Mouse (Mus musculus): ENCODE data around the gene Gria3. TPM values are rescaled to one million over a fixed set of nuclear protein-coding genes. Genes with fewer than 3 reads are reported as not detected.
A peak's percentile ranks its signal among the peaks of the same experiment; 100 is the strongest.

Gria3 gene
- 5.5 and 5.6 TPM in 2 replicates for polyA plus RNA-seq (2015; fragmentation: Nextera tagmentation; extraction: Ambion mirVana)

DNA sequence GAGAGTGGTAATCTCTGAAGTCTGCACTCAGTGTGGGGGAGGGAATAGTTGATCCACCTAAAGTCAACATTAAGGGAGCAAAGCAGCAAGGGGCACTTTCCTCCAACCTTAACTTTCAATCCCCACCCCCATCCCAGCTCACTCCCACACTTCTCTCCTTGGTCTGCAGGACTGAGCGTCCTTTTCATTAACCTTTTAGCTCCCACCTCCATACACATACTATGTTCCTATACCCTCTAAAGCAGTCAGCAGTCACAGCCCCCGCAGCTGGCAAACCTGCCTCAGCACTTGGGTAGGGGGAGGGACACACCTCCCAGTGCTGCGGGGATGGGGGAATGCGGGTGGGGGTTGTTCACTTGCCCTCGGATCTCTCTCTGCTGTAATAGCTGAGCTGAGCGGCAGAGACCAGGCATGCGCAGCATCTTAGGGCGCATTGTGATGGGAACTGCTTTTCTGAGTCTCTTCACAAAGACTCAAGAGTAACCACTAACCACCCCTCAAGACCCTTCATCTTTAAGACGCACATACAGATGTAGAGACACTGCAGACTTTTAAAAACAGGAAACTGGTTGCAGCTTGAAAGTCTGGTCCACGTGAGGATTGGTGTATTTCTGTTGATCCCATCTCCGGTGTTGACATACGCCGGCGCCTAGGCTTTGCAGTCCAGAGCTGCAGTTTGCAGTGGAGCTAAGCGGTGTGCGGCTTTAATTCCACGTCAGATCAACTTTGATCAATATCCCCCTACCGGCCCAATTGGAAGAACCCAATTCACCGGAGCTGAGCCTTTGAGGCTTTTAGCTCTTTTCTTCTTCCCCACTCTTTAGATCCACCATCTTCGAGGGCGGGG is at the start of gene Gria3:
Gene Gria3 (plus strand): TSS at position 797 of the 847 bp plus-strand sequence.
- 13% methylated on average over 21 of the region's 21 CpGs for WGBS

DNA sequence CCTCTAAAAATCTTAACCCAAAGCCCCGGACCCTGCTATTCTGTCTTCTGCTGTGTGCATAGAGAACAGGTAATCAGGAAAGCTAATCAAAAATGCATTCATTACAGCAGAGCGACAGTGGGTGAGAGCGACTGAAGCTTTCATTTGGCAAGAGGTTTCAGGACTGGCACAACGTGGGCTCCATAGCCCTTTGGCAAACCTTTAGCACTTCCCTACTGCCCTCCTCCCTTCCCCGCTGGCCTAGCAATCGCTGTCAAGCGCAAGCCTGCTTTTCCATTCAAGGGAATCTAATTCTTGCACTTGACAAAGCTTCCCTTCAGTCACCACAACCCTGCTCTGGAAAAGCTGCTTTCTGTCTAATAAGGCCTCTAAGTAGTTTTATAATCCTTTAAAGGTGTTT is 13.6 kb upstream of the Gria3 start:
- Histone ChIP-seq H3K27ac (ENCODE audit: low read length) (no peak overlapping the region), H3K27me3 (replicated peaks; ENCODE audit: control insufficient read depth, insufficient read depth, low read length) (no peaks in the 10 kb centered on the region), H3K4me2 (ENCODE audit: low read depth, low read length) (no peak overlapping the region), H3K9me3 (ENCODE audit: control insufficient read depth, low read length) (no peaks in the 10 kb centered on the region), H3K36me3 (ENCODE audit: control insufficient read depth, insufficient read depth, low read length) (no peaks in the 10 kb centered on the region), H3K4me1 (ENCODE audit: control insufficient read depth, insufficient read depth, low read length) (no peaks in the 10 kb centered on the region), H3K9ac (ENCODE audit: low read depth, low read length) (no peak overlapping the region), H3K4me3 (ENCODE audit: low read length) (no peak overlapping the region)
- WGBS = 67% methylated on average over 7 of the region's 7 CpGs
- no peak for ATAC-seq

More for the DNA sequence above, at the start of gene Gria3:
- peak within 1 kb of the TSS; percentile 60 for H3K9ac ChIP-seq (ENCODE audit: low read depth, low read length)
- ATAC-seq = peak; percentile 63
- no peaks in the 10 kb centered on the region for H3K4me1 ChIP-seq (ENCODE audit: control insufficient read depth, insufficient read depth, low read length)
- peak within 1 kb of the TSS; percentile 50 for H3K4me3 ChIP-seq (ENCODE audit: low read length)
- H3K36me3 ChIP-seq (ENCODE audit: control insufficient read depth, insufficient read depth, low read length) = no peaks in the 10 kb centered on the region
- H3K27me3 ChIP-seq (replicated peaks; ENCODE audit: control insufficient read depth, insufficient read depth, low read length) = no peaks in the 10 kb centered on the region
- 0 out of 2 replicates have a peak within 1 kb of the TSS, but pooled peaks have one; percentile 18 for H3K27ac ChIP-seq (ENCODE audit: low read length)
- H3K4me2 ChIP-seq (ENCODE audit: low read depth, low read length) = peak within 1 kb of the TSS; percentile 56
- no peaks in the 10 kb centered on the region for H3K9me3 ChIP-seq (ENCODE audit: control insufficient read depth, low read length)

DNA sequence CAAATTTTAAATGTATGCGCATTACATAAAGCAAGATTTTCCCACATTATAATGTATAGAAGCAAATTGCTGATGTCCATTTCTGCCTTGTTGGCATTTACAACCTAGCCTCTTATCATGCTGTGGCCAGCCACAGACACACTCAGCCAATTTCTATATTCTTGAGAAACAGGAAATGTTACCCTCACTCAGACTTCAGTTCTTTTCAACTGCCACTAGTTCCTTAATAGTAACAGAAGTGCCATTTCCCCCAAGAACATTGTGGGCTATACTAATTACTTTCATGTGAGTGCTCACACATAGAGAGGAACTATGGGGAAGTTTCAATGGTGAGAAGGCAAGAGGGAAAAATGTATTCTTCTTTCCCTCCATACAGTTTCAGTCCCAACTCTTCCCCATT is 11.6 kb upstream of the Gria3 start:
- no peak for ATAC-seq
- no peak overlapping the region for H3K9ac ChIP-seq (ENCODE audit: low read depth, low read length)
- H3K27ac ChIP-seq (ENCODE audit: low read length) = no peak overlapping the region
- no peaks in the 10 kb centered on the region for H3K4me1 ChIP-seq (ENCODE audit: control insufficient read depth, insufficient read depth, low read length)
- no peaks in the 10 kb centered on the region for H3K9me3 ChIP-seq (ENCODE audit: control insufficient read depth, low read length)
- no peaks in the 10 kb centered on the region for H3K36me3 ChIP-seq (ENCODE audit: control insufficient read depth, insufficient read depth, low read length)
- no peak overlapping the region for H3K4me2 ChIP-seq (ENCODE audit: low read depth, low read length)
- 94% methylated on average over 1 of the region's 1 CpGs for WGBS
- no peaks in the 10 kb centered on the region for H3K27me3 ChIP-seq (replicated peaks; ENCODE audit: control insufficient read depth, insufficient read depth, low read length)
- no peak overlapping the region for H3K4me3 ChIP-seq (ENCODE audit: low read length)

DNA sequence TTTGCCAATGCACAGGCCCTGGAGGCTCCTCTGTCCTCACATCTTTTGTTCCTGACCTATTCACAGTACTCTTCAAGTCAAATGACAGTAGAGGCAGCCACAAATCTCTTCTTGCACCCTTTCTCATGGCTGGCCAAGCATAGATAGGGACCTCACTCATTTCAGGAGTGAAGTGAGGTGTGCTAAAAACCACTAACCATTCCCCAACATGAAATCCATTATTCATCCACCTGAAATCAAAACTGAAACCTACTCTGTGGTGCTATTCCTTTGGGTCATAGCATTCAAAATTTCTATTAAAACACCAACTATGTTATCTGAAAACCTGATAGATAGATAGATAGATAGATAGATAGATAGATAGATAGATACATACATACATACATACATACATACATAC is 2.2 kb upstream of the Gria3 start:
- no peak for ATAC-seq
- H3K9me3 ChIP-seq (ENCODE audit: control insufficient read depth, low read length) = no peaks in the 10 kb centered on the region
- H3K9ac ChIP-seq (ENCODE audit: low read depth, low read length) = no peak overlapping the region
- H3K36me3 ChIP-seq (ENCODE audit: control insufficient read depth, insufficient read depth, low read length) = no peaks in the 10 kb centered on the region
- H3K27me3 ChIP-seq (replicated peaks; ENCODE audit: control insufficient read depth, insufficient read depth, low read length) = no peaks in the 10 kb centered on the region
- H3K4me1 ChIP-seq (ENCODE audit: control insufficient read depth, insufficient read depth, low read length) = no peaks in the 10 kb centered on the region
- no peak overlapping the region for H3K27ac ChIP-seq (ENCODE audit: low read length)
- H3K4me3 ChIP-seq (ENCODE audit: low read length) = no peak overlapping the region
- no peak overlapping the region for H3K4me2 ChIP-seq (ENCODE audit: low read depth, low read length)

DNA sequence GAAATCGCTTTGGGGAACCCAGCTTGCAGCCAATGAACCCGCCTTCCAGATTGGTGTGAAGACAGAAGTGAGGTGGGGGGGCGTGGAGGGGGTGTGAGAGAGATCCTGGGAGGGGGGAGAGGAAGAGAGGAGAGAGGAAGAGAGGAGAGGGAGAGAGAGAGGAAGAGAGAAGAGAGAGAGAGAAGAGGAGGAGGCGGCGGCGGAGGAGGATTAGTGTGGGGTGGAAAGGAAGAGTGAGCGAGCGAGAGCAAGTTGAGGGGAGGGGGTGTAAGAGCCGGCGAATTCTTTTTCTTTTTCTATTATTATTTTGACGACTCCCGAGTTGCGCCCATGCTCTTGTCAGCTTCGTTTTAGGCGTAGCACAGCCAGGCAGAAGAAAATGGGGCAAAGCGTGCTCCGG is 532 bp downstream of the Gria3 start:
- Histone ChIP-seq H3K9ac (ENCODE audit: low read depth, low read length) (peak overlapping the region; percentile 60), H3K36me3 (ENCODE audit: control insufficient read depth, insufficient read depth, low read length) (no peaks in the 10 kb centered on the region), H3K4me2 (ENCODE audit: low read depth, low read length) (peak overlapping the region; percentile 56), H3K27ac (ENCODE audit: low read length) (no peak overlapping the region), H3K27me3 (replicated peaks; ENCODE audit: control insufficient read depth, insufficient read depth, low read length) (no peaks in the 10 kb centered on the region), H3K9me3 (ENCODE audit: control insufficient read depth, low read length) (no peaks in the 10 kb centered on the region), H3K4me3 (ENCODE audit: low read length) (peak overlapping the region; percentile 50), H3K4me1 (ENCODE audit: control insufficient read depth, insufficient read depth, low read length) (no peaks in the 10 kb centered on the region)
- no peak for ATAC-seq
- WGBS = 24% methylated on average over 17 of the region's 17 CpGs

DNA sequence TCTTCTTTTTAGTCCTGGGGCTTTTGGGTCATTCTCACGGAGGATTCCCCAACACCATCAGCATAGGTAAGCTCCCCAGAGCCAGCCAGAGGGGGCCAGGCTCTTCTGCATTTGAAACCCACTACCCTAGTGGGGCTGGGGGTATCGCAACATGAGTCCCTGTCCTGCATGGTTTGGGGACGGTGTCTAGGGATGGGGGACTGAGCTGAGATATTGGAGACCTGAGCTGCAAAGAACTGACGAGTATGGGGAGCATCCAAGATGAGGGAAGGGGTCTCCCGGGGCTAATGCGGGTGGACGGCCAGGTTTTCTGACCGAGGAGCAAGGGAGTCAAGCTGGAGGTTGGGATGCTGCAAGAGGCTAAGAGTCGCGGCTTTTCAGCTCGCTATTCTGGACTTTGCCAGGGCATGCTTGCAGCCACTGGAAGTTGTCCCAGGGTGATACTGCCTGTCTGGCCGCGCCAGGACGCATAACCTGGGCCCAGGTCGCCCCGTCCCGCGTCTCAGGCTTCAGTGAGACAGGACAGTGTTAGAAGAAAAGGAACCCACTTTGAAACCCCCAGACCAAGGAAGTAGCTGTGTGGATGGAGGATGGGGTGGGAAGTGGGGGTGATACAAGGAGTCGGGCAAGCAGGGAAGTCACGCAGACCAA is 1.1 kb downstream of the Gria3 start:
- H3K4me1 ChIP-seq (ENCODE audit: control insufficient read depth, insufficient read depth, low read length) = no peaks in the 10 kb centered on the region

DNA sequence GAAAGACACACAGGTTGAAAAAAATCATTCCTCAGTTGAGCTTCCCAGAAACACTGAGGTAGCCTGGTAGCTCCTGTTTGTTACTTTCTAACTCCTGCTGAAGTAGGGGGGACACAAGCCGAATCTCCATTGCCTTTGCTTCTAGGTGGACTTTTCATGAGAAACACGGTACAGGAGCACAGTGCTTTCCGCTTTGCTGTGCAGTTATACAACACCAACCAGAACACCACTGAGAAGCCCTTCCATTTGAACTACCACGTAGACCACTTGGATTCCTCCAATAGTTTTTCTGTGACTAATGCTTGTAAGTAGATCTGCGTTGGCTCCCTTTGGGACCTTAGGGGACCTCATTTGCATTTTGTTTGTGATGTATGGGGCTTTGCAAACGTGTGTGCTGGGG is 2.0 kb downstream of the Gria3 start:
- H3K27ac ChIP-seq (ENCODE audit: low read length) = no peak overlapping the region
- no peak for ATAC-seq
- H3K4me1 ChIP-seq (ENCODE audit: control insufficient read depth, insufficient read depth, low read length) = no peaks in the 10 kb centered on the region
- 0 out of 2 replicates have a peak overlapping the region, but pooled peaks have one; percentile 60 for H3K9ac ChIP-seq (ENCODE audit: low read depth, low read length)
- H3K4me2 ChIP-seq (ENCODE audit: low read depth, low read length) = peak overlapping the region; percentile 56
- H3K9me3 ChIP-seq (ENCODE audit: control insufficient read depth, low read length) = no peaks in the 10 kb centered on the region
- peak overlapping the region; percentile 50 for H3K4me3 ChIP-seq (ENCODE audit: low read length)
- no peaks in the 10 kb centered on the region for H3K27me3 ChIP-seq (replicated peaks; ENCODE audit: control insufficient read depth, insufficient read depth, low read length)
- no peaks in the 10 kb centered on the region for H3K36me3 ChIP-seq (ENCODE audit: control insufficient read depth, insufficient read depth, low read length)
- WGBS = 34% methylated on average over 6 of the region's 6 CpGs

More for the DNA sequence above, 1.1 kb downstream of the Gria3 start:
- Histone ChIP-seq H3K27me3 (replicated peaks; ENCODE audit: control insufficient read depth, insufficient read depth, low read length) (no peaks in the 10 kb centered on the region), H3K36me3 (ENCODE audit: control insufficient read depth, insufficient read depth, low read length) (no peaks in the 10 kb centered on the region), H3K4me2 (ENCODE audit: low read depth, low read length) (peak overlapping the region; percentile 56), H3K9ac (ENCODE audit: low read depth, low read length) (peak overlapping the region; percentile 60), H3K4me3 (ENCODE audit: low read length) (peak overlapping the region; percentile 50), H3K27ac (ENCODE audit: low read length) (0 out of 2 replicates have a peak overlapping the region, but pooled peaks have one; percentile 18), H3K9me3 (ENCODE audit: control insufficient read depth, low read length) (no peaks in the 10 kb centered on the region)
- ATAC-seq = peak; percentile 38; the same call in 1 of the 2 replicates
- WGBS = 17% methylated on average over 19 of the region's 20 CpGs

DNA sequence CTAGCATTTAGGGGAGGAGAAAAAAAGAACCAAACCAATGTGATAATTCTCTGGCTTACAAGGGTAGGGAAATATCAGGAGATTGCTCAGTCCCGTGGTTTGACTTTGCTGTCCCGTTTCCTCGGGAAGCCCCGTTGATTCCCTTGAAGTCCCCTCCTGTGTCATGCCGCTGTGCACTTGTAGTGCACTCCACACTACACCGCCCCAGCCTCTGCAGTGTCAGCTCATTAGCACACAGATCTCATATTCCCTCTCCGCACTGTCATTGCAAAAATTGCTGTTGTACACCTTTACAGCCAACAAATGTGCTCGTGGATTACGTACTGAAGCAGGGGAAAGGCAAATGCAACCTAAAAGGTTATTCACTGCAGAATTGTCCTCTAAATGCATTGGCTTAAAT is 5.6 kb downstream of the Gria3 start:
- Histone ChIP-seq H3K9me3 (ENCODE audit: control insufficient read depth, low read length) (no peaks in the 10 kb centered on the region), H3K36me3 (ENCODE audit: control insufficient read depth, insufficient read depth, low read length) (no peaks in the 10 kb centered on the region), H3K4me3 (ENCODE audit: low read length) (no peak overlapping the region), H3K4me2 (ENCODE audit: low read depth, low read length) (no peak overlapping the region), H3K27ac (ENCODE audit: low read length) (no peak overlapping the region), H3K4me1 (ENCODE audit: control insufficient read depth, insufficient read depth, low read length) (no peaks in the 10 kb centered on the region), H3K9ac (ENCODE audit: low read depth, low read length) (no peak overlapping the region), H3K27me3 (replicated peaks; ENCODE audit: control insufficient read depth, insufficient read depth, low read length) (no peaks in the 10 kb centered on the region)
- ATAC-seq = no peak
- 65% methylated on average over 9 of the region's 9 CpGs for WGBS

DNA sequence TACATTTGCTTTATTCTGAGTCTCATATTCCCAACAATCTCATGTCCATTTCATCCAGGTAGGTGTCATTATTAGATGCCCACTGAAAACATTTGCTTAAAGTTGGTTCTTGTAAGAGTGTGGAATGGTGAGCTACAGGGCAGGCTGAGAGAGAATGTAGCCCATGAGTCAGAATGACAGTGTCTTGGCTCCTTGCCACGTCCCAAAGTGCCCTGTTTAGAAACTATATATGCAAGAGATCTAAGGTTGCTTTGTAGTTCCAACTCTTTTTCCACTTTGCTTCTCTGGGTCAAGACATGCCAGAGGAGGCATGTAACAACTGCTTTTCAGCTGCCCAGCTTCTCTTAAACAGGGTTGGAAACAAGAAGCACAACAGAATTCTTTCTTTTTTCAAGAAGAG is 9.1 kb downstream of the Gria3 start:
- no peak for ATAC-seq

More for the DNA sequence above, 9.1 kb downstream of the Gria3 start:
- H3K27ac ChIP-seq (ENCODE audit: low read length) = no peak overlapping the region
- no peak overlapping the region for H3K4me3 ChIP-seq (ENCODE audit: low read length)
- H3K9me3 ChIP-seq (ENCODE audit: control insufficient read depth, low read length) = no peaks in the 10 kb centered on the region
- no peak overlapping the region for H3K9ac ChIP-seq (ENCODE audit: low read depth, low read length)
- no peaks in the 10 kb centered on the region for H3K4me1 ChIP-seq (ENCODE audit: control insufficient read depth, insufficient read depth, low read length)
- H3K27me3 ChIP-seq (replicated peaks; ENCODE audit: control insufficient read depth, insufficient read depth, low read length) = no peaks in the 10 kb centered on the region
- WGBS = 33% methylated on average over 1 of the region's 1 CpGs
- no peaks in the 10 kb centered on the region for H3K36me3 ChIP-seq (ENCODE audit: control insufficient read depth, insufficient read depth, low read length)
- H3K4me2 ChIP-seq (ENCODE audit: low read depth, low read length) = no peak overlapping the region

All from intestine, embryonic 16.5 days (tissue).